ENCODE assay signal across 21 mouse cellular contexts in genomic region chr7:80606435-80606834, GRCm38 (mm10).
A peak's percentile ranks its signal among the peaks of the same experiment; 100 is the strongest.
DNase-seq lines count a peak whose midpoint lies in the region; ATAC-seq and TF ChIP-seq lines count a peak whose summit lies in the region.
"Had no signal": no experiment of that assay in that cellular context is flagged by ENCODE, and none has a peak within 500 bp of the region (broad histone marks: within the 10 kb centered on the region; RNA-seq: fewer than 3 reads in every experiment).

No protein-coding gene starts in this region.

- TF ChIP-seq EP300 in stomach, postnatal 0 days (optimal IDR thresholded peaks at IDR 0.05): no peak

- H3K9me3 ChIP-seq in kidney, postnatal 0 days (replicated peaks; ENCODE audit: low read length): no peaks in the 10 kb centered on the region
- H3K9me3 ChIP-seq in midbrain, embryonic 11.5 days (ENCODE audit: control insufficient read depth, low read length): no peaks in the 10 kb centered on the region
- no peaks in the 10 kb centered on the region for H3K9me3 ChIP-seq in midbrain, embryonic 16.5 days (replicated peaks; ENCODE audit: control insufficient read depth, low read length, poor library complexity, severe bottlenecking)
- no peaks in the 10 kb centered on the region for H3K9me3 ChIP-seq in stomach, postnatal 0 days (ENCODE audit: control insufficient read depth, low read length)
- H3K9me3 ChIP-seq: forebrain, embryonic 10.5 days; heart, embryonic 10.5 days; liver, embryonic 13.5 days; neural tube, embryonic 12.5 days had no signal

- H3K27ac ChIP-seq in kidney, postnatal 0 days: no peak overlapping the region
- H3K27ac ChIP-seq in midbrain, embryonic 11.5 days (ENCODE audit: low read depth, low read length): no peak overlapping the region
- no peak overlapping the region for H3K27ac ChIP-seq in midbrain, embryonic 16.5 days (ENCODE audit: low read length)
- H3K27ac ChIP-seq in stomach, postnatal 0 days (replicated peaks): no peak overlapping the region
- H3K27ac ChIP-seq: heart, embryonic 10.5 days; liver, embryonic 13.5 days; neural tube, embryonic 12.5 days had no signal

- peak; percentile 36 for TF ChIP-seq CTCF in kidney, postnatal 0 days (IDR thresholded peaks at IDR 0.05; ENCODE audit: low read depth)
- peak; percentile 49 for TF ChIP-seq CTCF in stomach, postnatal 0 days (IDR thresholded peaks at IDR 0.05; ENCODE audit: low read depth)

- H3K4me3 ChIP-seq in kidney, postnatal 0 days (replicated peaks; ENCODE audit: low read depth, low read length): no peak overlapping the region
- H3K4me3 ChIP-seq in midbrain, embryonic 11.5 days (ENCODE audit: low read depth, low read length): no peak overlapping the region
- no peak overlapping the region for H3K4me3 ChIP-seq in midbrain, embryonic 16.5 days (ENCODE audit: low read depth, low read length)
- no peak overlapping the region for H3K4me3 ChIP-seq in stomach, postnatal 0 days (ENCODE audit: low read depth, low read length)
- H3K4me3 ChIP-seq: heart, embryonic 10.5 days; liver, embryonic 13.5 days; neural tube, embryonic 12.5 days had no signal

- H3K9ac ChIP-seq in kidney, postnatal 0 days (ENCODE audit: low read depth, low read length): no peak overlapping the region
- H3K9ac ChIP-seq in midbrain, embryonic 11.5 days (ENCODE audit: low read length): no peak overlapping the region
- H3K9ac ChIP-seq in midbrain, embryonic 16.5 days (ENCODE audit: low read depth, low read length): no peak overlapping the region
- no peak overlapping the region for H3K9ac ChIP-seq in stomach, postnatal 0 days (ENCODE audit: low read length)
- H3K9ac ChIP-seq: liver, embryonic 13.5 days; neural tube, embryonic 12.5 days had no signal

- no peaks in the 10 kb centered on the region for H3K27me3 ChIP-seq in kidney, postnatal 0 days (ENCODE audit: insufficient read depth, low read length)
- H3K27me3 ChIP-seq in midbrain, embryonic 11.5 days (ENCODE audit: control insufficient read depth, insufficient read depth, low read length): no peaks in the 10 kb centered on the region
- no peaks in the 10 kb centered on the region for H3K27me3 ChIP-seq in midbrain, embryonic 16.5 days (ENCODE audit: control insufficient read depth, insufficient read depth, low read depth, low read length)
- no peaks in the 10 kb centered on the region for H3K27me3 ChIP-seq in stomach, postnatal 0 days (ENCODE audit: control insufficient read depth, insufficient read depth, low read length)
- H3K27me3 ChIP-seq: liver, embryonic 13.5 days; neural tube, embryonic 12.5 days had no signal

- no peak for ATAC-seq in kidney, postnatal 0 days (replicated peaks; ENCODE audit: low FRiP score, low read depth)
- no peak for ATAC-seq in midbrain, embryonic 11.5 days (ENCODE audit: low FRiP score)
- no peak for ATAC-seq in midbrain, embryonic 16.5 days
- ATAC-seq in stomach, postnatal 0 days (ENCODE audit: low FRiP score, low TSS enrichment): no peak
- ATAC-seq: hindbrain, embryonic 16.5 days had no signal

- WGBS in kidney, postnatal 0 days: 84% methylated on average over 4 of the region's 4 CpGs
- 80% methylated on average over 4 of the region's 4 CpGs for WGBS in midbrain, embryonic 11.5 days
- WGBS in midbrain, embryonic 16.5 days: 88% methylated on average over 4 of the region's 4 CpGs
- 86% methylated on average over 4 of the region's 4 CpGs for WGBS in stomach, postnatal 0 days

- H3K4me1 ChIP-seq in kidney, postnatal 0 days (replicated peaks; ENCODE audit: insufficient read depth, low read length): peaks cover 1% of the 10 kb centered on the region; the same call in 1 of the 2 replicates
- H3K4me1 ChIP-seq in midbrain, embryonic 11.5 days (ENCODE audit: control insufficient read depth, insufficient read depth, low read length): peaks cover 4% of the 10 kb centered on the region
- H3K4me1 ChIP-seq in midbrain, embryonic 16.5 days (ENCODE audit: control insufficient read depth, insufficient read depth, low read length): no peaks in the 10 kb centered on the region
- no peaks in the 10 kb centered on the region for H3K4me1 ChIP-seq in stomach, postnatal 0 days (replicated peaks; ENCODE audit: control insufficient read depth, insufficient read depth)
- H3K4me1 ChIP-seq: neural tube, embryonic 12.5 days had no signal

- DNase-seq in heart, adult 11 months: peak; percentile 71
- no peak for DNase-seq in heart, adult 18-20 months
- DNase-seq in kidney, postnatal 0 days (ENCODE audit: low spot score): no peak
- no peak for DNase-seq in kidney, adult 11 months
- peak; percentile 77 for DNase-seq in midbrain, embryonic 11.5 days (ENCODE audit: low spot score, missing footprints)
- no peak for DNase-seq in stomach, postnatal 0 days (ENCODE audit: low spot score)
- DNase-seq in embryo, embryonic 11 days: no peak
- DNase-seq: adrenal gland, postnatal 25 days; cerebellum, adult 11-12 months; gastrocnemius, postnatal 10 days; heart, postnatal 10 days; kidney, adult 8-10 months; kidney, postnatal 36 days; liver, embryonic 13.5 days; lung, postnatal 4 days; right cerebral cortex, adult 18-20 months had no signal

- peaks cover 8% of the 10 kb centered on the region; the same call in 1 of the 2 replicates for H3K36me3 ChIP-seq in kidney, postnatal 0 days (ENCODE audit: insufficient read depth, low read length)
- no peaks in the 10 kb centered on the region for H3K36me3 ChIP-seq in midbrain, embryonic 11.5 days (ENCODE audit: control insufficient read depth, insufficient read depth, low read length)
- H3K36me3 ChIP-seq in midbrain, embryonic 16.5 days (ENCODE audit: control insufficient read depth, insufficient read depth, low read length): 0 out of 2 replicates have a peak, but pooled peaks cover 3% of the 10 kb centered on the region
- H3K36me3 ChIP-seq in stomach, postnatal 0 days (ENCODE audit: control insufficient read depth, insufficient read depth, low read length): no peaks in the 10 kb centered on the region
- H3K36me3 ChIP-seq: forebrain, embryonic 10.5 days had no signal

- no peak overlapping the region for H3K4me2 ChIP-seq in kidney, postnatal 0 days (ENCODE audit: low read length)
- H3K4me2 ChIP-seq in midbrain, embryonic 11.5 days: no peak overlapping the region
- no peak overlapping the region for H3K4me2 ChIP-seq in midbrain, embryonic 16.5 days (ENCODE audit: low read length)
- no peak overlapping the region for H3K4me2 ChIP-seq in stomach, postnatal 0 days (replicated peaks; ENCODE audit: low read depth)
- H3K4me2 ChIP-seq: liver, embryonic 13.5 days; neural tube, embryonic 12.5 days had no signal

Comparison
In these comparisons a context has a peak if more than half of its experiments do, and no peak if none do; other contexts are left out.
1. DNase-seq: peak in heart, adult 11 months (single experiment) and midbrain, embryonic 11.5 days (single experiment); none in heart, adult 18-20 months (0 of 2), kidney, postnatal 0 days (single experiment), kidney, adult 11 months (single experiment), stomach, postnatal 0 days (single experiment) and embryo, embryonic 11 days (single experiment).